Mouse (Mus musculus): ENCODE results near the gene Bmp2k. TPM values are rescaled to one million over a fixed set of nuclear protein-coding genes. Genes with fewer than 3 reads are reported as not detected.
A peak's percentile ranks its signal among the peaks of the same experiment; 100 is the strongest.

Bmp2k gene
- total and polyA plus RNA-seq, 2 experiments from 2014 or later: 10.3 to 21.7 TPM

GRCm38 (mm10) chr5:97000524-97000923 lies 3.0 kb downstream of the Bmp2k start:
- H3K9ac ChIP-seq (replicated peaks; ENCODE audit: low read length): no peak overlapping the region
- peaks cover 8% of the 10 kb centered on the region; the same call in 1 of the 2 replicates for H3K4me1 ChIP-seq (ENCODE audit: insufficient read depth, low read length)
- H3K4me3 ChIP-seq (ENCODE audit: low read length): no peak overlapping the region
- H3K36me3 ChIP-seq (ENCODE audit: insufficient read depth, low read length): no peaks in the 10 kb centered on the region
- H3K4me2 ChIP-seq (ENCODE audit: low read depth, low read length): no peak overlapping the region
- no peak for ATAC-seq
- no peaks in the 10 kb centered on the region for H3K27me3 ChIP-seq (ENCODE audit: insufficient read depth, low read length)
- no peak overlapping the region for H3K27ac ChIP-seq
- no peaks in the 10 kb centered on the region for H3K9me3 ChIP-seq (ENCODE audit: low read length)
- no peak for DNase-seq (ENCODE audit: low spot score)
- no peak for TF ChIP-seq CTCF (IDR thresholded peaks at IDR 0.05; ENCODE audit: low read depth)
- 89% methylated on average over 5 of the region's 5 CpGs for WGBS

GRCm38 (mm10) chr5:97001153-97001552 lies 3.7 kb downstream of the Bmp2k start:
- H3K9me3 ChIP-seq (ENCODE audit: low read length): no peaks in the 10 kb centered on the region
- 0 out of 2 replicates have a peak overlapping the region, but pooled peaks have one; percentile 1 for H3K4me2 ChIP-seq (ENCODE audit: low read depth, low read length)
- H3K4me1 ChIP-seq (ENCODE audit: insufficient read depth, low read length): peaks cover 6% of the 10 kb centered on the region; the same call in 1 of the 2 replicates
- H3K9ac ChIP-seq (replicated peaks; ENCODE audit: low read length): no peak overlapping the region
- TF ChIP-seq CTCF (IDR thresholded peaks at IDR 0.05; ENCODE audit: low read depth): no peak
- 89% methylated on average over 10 of the region's 10 CpGs for WGBS
- no peaks in the 10 kb centered on the region for H3K36me3 ChIP-seq (ENCODE audit: insufficient read depth, low read length)
- ATAC-seq: no peak
- no peaks in the 10 kb centered on the region for H3K27me3 ChIP-seq (ENCODE audit: insufficient read depth, low read length)
- no peak overlapping the region for H3K4me3 ChIP-seq (ENCODE audit: low read length)
- H3K27ac ChIP-seq: no peak overlapping the region
- no peak for DNase-seq (ENCODE audit: low spot score)

- no peak for TF ChIP-seq CTCF (IDR thresholded peaks at IDR 0.05; ENCODE audit: low read depth)
- Histone ChIP-seq H3K4me3 (ENCODE audit: low read length) (no peak overlapping the region), H3K9me3 (ENCODE audit: low read length) (no peaks in the 10 kb centered on the region), H3K27me3 (ENCODE audit: insufficient read depth, low read length) (no peaks in the 10 kb centered on the region), H3K4me1 (ENCODE audit: insufficient read depth, low read length) (peaks cover 1% of the 10 kb centered on the region; the same call in 1 of the 2 replicates), H3K9ac (replicated peaks; ENCODE audit: low read length) (no peak overlapping the region), H3K36me3 (ENCODE audit: insufficient read depth, low read length) (no peaks in the 10 kb centered on the region), H3K27ac (no peak overlapping the region), H3K4me2 (ENCODE audit: low read depth, low read length) (no peak overlapping the region)
- no peak for DNase-seq (ENCODE audit: low spot score)
- WGBS: 89% methylated on average over 5 of the region's 5 CpGs
- ATAC-seq: no peak
These were observed 4.1 kb downstream of the Bmp2k start for GRCm38 (mm10) chr5:97001571-97001970.

GRCm38 (mm10) chr5:97002336-97002735 lies 4.8 kb downstream of the Bmp2k start:
- no peaks in the 10 kb centered on the region for H3K36me3 ChIP-seq (ENCODE audit: insufficient read depth, low read length)
- DNase-seq (ENCODE audit: low spot score) (no peak), ATAC-seq (no peak)
- H3K4me3 ChIP-seq (ENCODE audit: low read length): no peak overlapping the region
- no peaks in the 10 kb centered on the region for H3K9me3 ChIP-seq (ENCODE audit: low read length)
- 87% methylated on average over 5 of the region's 5 CpGs for WGBS
- H3K4me2 ChIP-seq (ENCODE audit: low read depth, low read length): no peak overlapping the region
- H3K27ac ChIP-seq: no peak overlapping the region
- no peaks in the 10 kb centered on the region for H3K27me3 ChIP-seq (ENCODE audit: insufficient read depth, low read length)
- no peaks in the 10 kb centered on the region for H3K4me1 ChIP-seq (ENCODE audit: insufficient read depth, low read length)
- H3K9ac ChIP-seq (replicated peaks; ENCODE audit: low read length): no peak overlapping the region
- no peak for TF ChIP-seq CTCF (IDR thresholded peaks at IDR 0.05; ENCODE audit: low read depth)

GRCm38 (mm10) chr5:97002937-97003336 lies 5.4 kb downstream of the Bmp2k start:
- 94% methylated on average over 7 of the region's 7 CpGs for WGBS
- ATAC-seq (no peak), DNase-seq (ENCODE audit: low spot score) (no peak)
- Histone ChIP-seq H3K27me3 (ENCODE audit: insufficient read depth, low read length) (no peaks in the 10 kb centered on the region), H3K4me2 (ENCODE audit: low read depth, low read length) (no peak overlapping the region), H3K9ac (replicated peaks; ENCODE audit: low read length) (no peak overlapping the region), H3K9me3 (ENCODE audit: low read length) (no peaks in the 10 kb centered on the region), H3K27ac (no peak overlapping the region), H3K36me3 (ENCODE audit: insufficient read depth, low read length) (no peaks in the 10 kb centered on the region), H3K4me3 (ENCODE audit: low read length) (no peak overlapping the region), H3K4me1 (ENCODE audit: insufficient read depth, low read length) (no peaks in the 10 kb centered on the region)
- no peak for TF ChIP-seq CTCF (IDR thresholded peaks at IDR 0.05; ENCODE audit: low read depth)

- H3K9ac ChIP-seq (replicated peaks; ENCODE audit: low read length): no peak overlapping the region
- no peak overlapping the region for H3K4me2 ChIP-seq (ENCODE audit: low read depth, low read length)
- no peak for DNase-seq (ENCODE audit: low spot score)
- 65% methylated on average over 23 of the region's 23 CpGs for WGBS
- no peak for TF ChIP-seq CTCF (IDR thresholded peaks at IDR 0.05; ENCODE audit: low read depth)
- no peaks in the 10 kb centered on the region for H3K27me3 ChIP-seq (ENCODE audit: insufficient read depth, low read length)
- H3K27ac ChIP-seq: no peak overlapping the region
- H3K36me3 ChIP-seq (ENCODE audit: insufficient read depth, low read length): no peaks in the 10 kb centered on the region
- H3K4me3 ChIP-seq (ENCODE audit: low read length): no peak overlapping the region
- no peaks in the 10 kb centered on the region for H3K4me1 ChIP-seq (ENCODE audit: insufficient read depth, low read length)
- ATAC-seq: no peak
- no peaks in the 10 kb centered on the region for H3K9me3 ChIP-seq (ENCODE audit: low read length)
These were observed 6.9 kb downstream of the Bmp2k start for GRCm38 (mm10) chr5:97004178-97005030.

GRCm38 (mm10) chr5:97005891-97006290 lies 8.4 kb downstream of the Bmp2k start:
- Histone ChIP-seq H3K4me1 (ENCODE audit: insufficient read depth, low read length) (no peaks in the 10 kb centered on the region), H3K4me2 (ENCODE audit: low read depth, low read length) (no peak overlapping the region), H3K4me3 (ENCODE audit: low read length) (no peak overlapping the region), H3K27me3 (ENCODE audit: insufficient read depth, low read length) (no peaks in the 10 kb centered on the region), H3K9me3 (ENCODE audit: low read length) (no peaks in the 10 kb centered on the region), H3K36me3 (ENCODE audit: insufficient read depth, low read length) (no peaks in the 10 kb centered on the region), H3K27ac (no peak overlapping the region), H3K9ac (replicated peaks; ENCODE audit: low read length) (no peak overlapping the region)
- DNase-seq (ENCODE audit: low spot score): no peak
- ATAC-seq: no peak
- WGBS: 87% methylated on average over 2 of the region's 2 CpGs
- TF ChIP-seq CTCF (IDR thresholded peaks at IDR 0.05; ENCODE audit: low read depth): no peak

Measured in hindbrain, postnatal 0 days (tissue).